Mouse (Mus musculus) kidney, adult 2 months (tissue): ENCODE results near the gene Ccpg1os.

Experiments used
- CTCF ChIP-seq: fragments of 200-500 bp; conservative IDR thresholded peaks from 2 replicates; pipeline ENCODE4 v1.5.1; 2011; ENCODE audit warnings: low read depth, mild to moderate bottlenecking, control low read depth, low read length, moderate library complexity, mixed read lengths; ENCODE audit not compliant: insufficient read depth, insufficient read length
- POLR2A ChIP-seq: fragments of 200-500 bp; IDR thresholded peaks from one replicate; pipeline ENCODE4 v1.6.1; 2011; ENCODE audit warnings: low read depth, low read length, control low read depth

- TF ChIP-seq POLR2A (no peak), CTCF (no peak)
These were observed 23.2 kb downstream of the Ccpg1os start for GRCm38 (mm10) chr9:72961959-72962358.
